Mouse (Mus musculus) adrenal gland, postnatal 36 days (tissue): ENCODE measurements around the gene Ruvbl1. TPM values are rescaled to one million over a fixed set of nuclear protein-coding genes. Genes with fewer than 3 reads are reported as not detected.

Experiments
- DNase-seq, 2 experiments: peaks; one replicate each; pipeline ENCODE4 v3.0.0; 2021; ENCODE audit warnings: mixed read lengths in 1 of 2
- long read RNA-seq, 2 experiments: library from polyadenylated mRNA; stranded (forward); transcript quantifications; one replicate each; pipeline ENCODE4 v2.0.0; 2021; ENCODE audit warnings: borderline sequencing depth in 2 of 2
- total RNA-seq, 2 experiments: library from RNA; stranded (reverse); gene quantifications; 2 replicates each; pipeline ENCODE4 v1.2.3; 2021

The Ruvbl1 gene
- total RNA-seq = 10 to 100 TPM; 32.4 to 35.2 TPM
- long read RNA-seq, experiment 1, transcript Ruvbl1-201 (11 exons, 1,675 nt) = major isoform, 80 of 92 reads
- long read RNA-seq, experiment 1, partial matches to known transcripts = 12 of 92 reads
- long read RNA-seq, experiment 1, other reads (novel, unspliced or antisense) = 0 of 92 reads
- long read RNA-seq, experiment 2, transcript Ruvbl1-201 (11 exons, 1,675 nt) = major isoform, 20 of 22 reads
- long read RNA-seq, experiment 2, partial matches to known transcripts = 2 of 22 reads
- long read RNA-seq, experiment 2, other reads (novel, unspliced or antisense) = 0 of 22 reads

- DNase-seq = peak; percentile 92
Observed at GRCm38 (mm10) chr6:88465181-88465920, at the start of gene Ruvbl1. Gene Ruvbl1, plus strand, starts transcription at chr6:88465409.

DNA sequence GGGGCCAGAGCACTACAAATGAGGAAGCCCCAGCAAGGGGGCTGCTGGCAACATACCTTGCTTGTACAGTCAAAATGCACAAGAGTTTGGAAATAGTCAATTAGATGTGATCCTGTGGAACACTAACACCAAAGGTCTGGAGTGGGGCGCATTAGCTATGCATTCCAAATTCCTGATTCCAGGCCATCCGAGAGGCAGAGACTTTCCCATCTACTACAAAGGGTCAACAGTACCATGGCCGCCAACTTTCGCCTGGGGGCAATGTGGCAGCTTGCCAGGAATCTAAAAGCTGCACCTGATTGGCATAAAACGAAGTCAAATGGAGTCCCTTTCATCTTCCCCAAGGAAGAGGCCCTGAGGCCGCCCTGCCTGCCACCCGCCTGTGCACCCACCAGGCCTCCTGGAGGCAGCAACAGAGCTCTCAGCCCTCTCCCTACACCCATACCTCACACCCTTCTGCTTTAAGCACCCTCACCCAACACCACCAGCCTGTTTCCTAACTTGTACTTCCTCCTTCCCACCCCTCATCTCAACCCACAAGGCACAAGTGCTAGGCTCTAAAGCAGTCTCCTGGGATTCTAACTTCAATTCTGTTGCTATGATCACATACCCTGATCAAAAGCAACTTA is 49.0 kb upstream of the Ruvbl1 start:
- DNase-seq = no peak

DNA sequence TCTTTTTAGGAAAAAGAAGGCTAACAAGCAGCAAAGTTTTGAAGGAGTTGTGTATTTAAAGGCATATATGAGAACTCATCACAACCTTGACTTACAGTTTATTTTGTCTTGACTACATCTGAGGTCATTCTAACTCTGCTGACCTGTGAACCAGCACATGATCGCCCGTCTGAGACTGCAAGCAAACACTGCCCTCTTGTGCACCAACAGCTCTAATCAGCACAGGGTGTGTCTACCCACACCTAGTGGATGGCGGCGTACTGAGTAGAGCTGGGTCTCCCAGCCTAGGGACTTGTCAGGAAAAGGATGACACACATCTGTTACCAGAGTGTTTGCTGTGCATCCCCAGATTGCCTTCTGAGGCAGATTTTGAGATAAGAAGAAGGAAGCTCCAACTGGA is 34.0 kb upstream of the Ruvbl1 start:
- DNase-seq = peak; percentile 36 to 42

DNA sequence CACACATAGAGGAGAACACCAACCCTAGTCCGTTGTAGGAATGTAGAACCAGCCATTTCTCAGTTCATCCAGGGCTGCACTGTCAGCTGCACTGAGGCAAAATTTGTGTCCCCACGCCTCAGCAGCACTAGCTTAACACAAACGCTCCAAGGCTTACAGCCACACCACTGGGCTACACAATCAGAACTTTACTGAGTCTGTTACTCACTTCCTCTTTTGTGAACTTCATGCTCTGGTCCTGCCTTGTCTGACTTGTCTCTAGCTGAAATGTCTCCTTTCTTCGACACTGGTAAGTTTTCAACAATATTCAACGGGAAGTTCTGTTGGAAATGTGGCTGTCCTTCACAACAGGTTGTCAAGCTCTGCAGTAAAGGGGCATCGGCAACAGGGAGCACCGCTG is 29.6 kb upstream of the Ruvbl1 start:
- DNase-seq = no peak

DNA sequence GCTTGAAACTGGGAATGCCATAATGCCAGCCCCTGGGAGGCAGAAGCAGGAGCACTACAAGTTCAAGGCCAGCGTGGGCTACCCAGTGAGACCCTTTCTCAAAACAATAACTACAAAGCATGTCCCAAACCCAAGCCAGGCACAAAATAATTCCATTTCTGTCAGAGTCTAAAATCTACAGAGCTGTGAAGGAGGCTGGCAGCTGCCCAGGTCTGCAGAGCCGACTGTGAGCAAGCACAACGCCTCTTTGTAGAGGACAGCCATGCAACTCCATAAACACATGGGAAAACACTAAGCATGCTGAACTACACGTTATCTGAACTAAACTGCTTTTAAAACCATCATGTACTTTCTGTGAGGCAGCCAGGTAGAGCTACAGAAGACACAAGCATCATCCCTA is 26.2 kb upstream of the Ruvbl1 start:
- no peak for DNase-seq

DNA sequence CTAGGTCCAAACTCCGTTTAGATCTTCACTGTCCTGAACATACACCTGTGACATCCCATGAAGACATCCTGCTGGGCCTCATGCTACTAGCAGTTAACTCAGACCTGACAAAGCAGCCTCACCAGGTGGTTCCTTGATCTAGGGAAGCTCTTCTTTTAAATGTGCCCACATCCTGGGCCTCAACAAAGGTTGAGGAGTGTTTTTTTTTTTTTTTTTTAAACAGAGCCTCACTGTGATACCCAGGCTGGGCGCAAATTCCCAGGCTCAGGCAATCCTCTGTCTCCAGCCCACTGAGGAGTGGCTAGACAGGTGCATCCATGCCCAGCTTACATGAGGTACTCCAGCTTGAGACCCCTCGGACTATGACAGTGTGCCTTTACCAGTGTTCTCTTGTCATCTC is 22.7 kb upstream of the Ruvbl1 start:
- no peak for DNase-seq

GRCm38 (mm10) chr6:88443446-88443845 is 21.8 kb upstream of the Ruvbl1 start:
- no peak for DNase-seq

DNA sequence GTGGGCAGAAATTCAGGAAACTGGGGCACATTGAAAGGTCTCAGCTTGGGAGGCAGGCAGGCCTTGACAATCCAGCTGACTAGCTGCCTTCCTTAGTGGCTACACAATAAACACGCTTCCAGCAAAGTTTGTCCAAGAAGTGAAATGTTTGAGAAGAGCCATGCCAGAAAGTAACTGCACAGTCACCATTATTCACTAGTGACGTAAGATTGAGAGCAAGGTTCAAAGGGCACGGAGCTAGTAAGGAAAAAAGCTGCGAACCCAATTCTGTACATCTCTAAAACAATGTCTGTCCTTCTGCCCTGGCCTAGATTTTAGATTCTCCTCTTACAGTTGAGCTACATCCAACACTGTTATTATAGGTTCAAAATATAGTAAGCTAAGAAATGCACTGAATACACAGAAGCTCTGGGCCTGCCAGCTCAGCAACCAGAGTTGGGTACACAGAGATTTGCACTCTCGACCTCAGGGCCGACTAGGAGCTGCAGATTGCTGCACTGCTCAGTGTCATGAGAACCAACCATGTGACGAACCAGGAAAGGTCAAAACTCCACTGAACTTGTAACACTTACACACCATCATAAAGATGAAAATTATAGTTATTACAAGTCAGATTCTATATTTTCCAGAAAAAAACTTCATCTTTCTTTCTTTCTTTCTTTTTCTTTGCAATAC is 21.0 kb upstream of the Ruvbl1 start:
- DNase-seq = no peak

DNA sequence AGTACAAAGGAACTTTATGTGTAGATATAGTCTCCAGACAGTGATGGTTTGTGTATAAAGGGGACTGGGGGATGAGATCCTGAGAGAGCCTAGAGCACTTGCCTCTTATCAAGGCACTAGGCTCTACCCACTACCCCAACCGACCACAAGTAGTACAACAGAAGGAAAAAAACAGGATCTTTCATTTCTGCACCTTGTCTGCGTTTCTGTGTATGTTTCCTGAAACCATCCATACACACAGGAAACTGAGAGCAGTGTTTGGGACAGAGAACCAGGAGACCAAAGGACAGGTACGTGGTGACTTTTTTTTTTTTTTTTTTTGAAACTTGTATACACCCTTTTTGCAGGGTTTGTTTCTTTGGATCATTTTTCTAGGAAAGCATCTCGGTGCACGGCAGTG is 19.5 kb upstream of the Ruvbl1 start:
- DNase-seq = no peak

GRCm38 (mm10) chr6:88446063-88447002 is 18.9 kb upstream of the Ruvbl1 start, which contains the start of gene Eefsec:
Gene Eefsec, minus strand, starts transcription at chr6:88446539.
- peak; percentile 87 to 91 for DNase-seq

- DNase-seq = no peak
Observed at GRCm38 (mm10) chr6:88447454-88447853, 17.8 kb upstream of the Ruvbl1 start.

GRCm38 (mm10) chr6:88454545-88454944 is 10.7 kb upstream of the Ruvbl1 start:
- DNase-seq = no peak

DNA sequence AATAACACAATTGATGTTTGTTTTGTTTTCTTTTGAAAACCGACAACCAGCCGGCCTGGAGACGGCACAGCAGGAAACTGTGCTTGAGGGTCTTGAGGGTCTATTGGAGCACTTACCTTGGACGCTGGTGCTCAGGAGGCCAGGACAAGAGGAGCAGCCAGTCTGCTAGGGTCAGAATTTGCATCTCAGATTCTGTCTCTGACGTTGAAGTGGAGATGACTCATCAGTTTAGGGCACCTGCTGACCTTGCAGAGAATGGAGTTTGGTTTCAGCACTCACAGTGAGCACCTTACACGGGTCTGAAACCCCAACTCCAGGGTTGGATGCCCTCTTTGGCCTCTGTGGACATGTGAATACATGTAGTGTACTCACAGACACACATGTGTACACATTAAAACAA is 4.7 kb downstream of the Ruvbl1 start:
- no peak for DNase-seq

DNA sequence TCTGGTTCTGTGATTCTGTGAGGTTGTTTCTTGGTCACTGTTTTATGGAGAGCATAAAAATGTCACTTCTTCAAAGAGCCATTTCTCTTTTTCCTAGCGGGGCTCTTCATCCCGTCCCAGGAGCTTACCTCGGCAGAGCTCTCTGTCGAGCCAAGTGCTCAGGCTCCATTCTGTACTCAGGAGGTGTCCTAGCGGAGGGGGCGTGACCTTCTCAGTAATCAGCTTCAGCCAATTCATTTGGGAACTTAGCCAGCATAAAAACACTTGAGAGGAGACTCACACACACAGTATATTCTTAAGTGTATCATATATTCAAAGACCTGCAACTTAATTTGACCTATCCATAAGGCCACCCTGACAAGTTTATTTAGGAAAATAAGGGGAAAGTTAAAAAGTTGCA is 15.2 kb downstream of the Ruvbl1 start:
- DNase-seq = no peak

GRCm38 (mm10) chr6:88483111-88483510 is 17.9 kb downstream of the Ruvbl1 start:
- DNase-seq = peak; percentile 29 to 48

GRCm38 (mm10) chr6:88483913-88484312 is 18.7 kb downstream of the Ruvbl1 start:
- DNase-seq = no peak

GRCm38 (mm10) chr6:88485378-88485777 is 20.2 kb downstream of the Ruvbl1 start:
- peak; percentile 47 to 49 for DNase-seq

GRCm38 (mm10) chr6:88486893-88487292 is 21.7 kb downstream of the Ruvbl1 start:
- peak; percentile 57 to 77 for DNase-seq

DNA sequence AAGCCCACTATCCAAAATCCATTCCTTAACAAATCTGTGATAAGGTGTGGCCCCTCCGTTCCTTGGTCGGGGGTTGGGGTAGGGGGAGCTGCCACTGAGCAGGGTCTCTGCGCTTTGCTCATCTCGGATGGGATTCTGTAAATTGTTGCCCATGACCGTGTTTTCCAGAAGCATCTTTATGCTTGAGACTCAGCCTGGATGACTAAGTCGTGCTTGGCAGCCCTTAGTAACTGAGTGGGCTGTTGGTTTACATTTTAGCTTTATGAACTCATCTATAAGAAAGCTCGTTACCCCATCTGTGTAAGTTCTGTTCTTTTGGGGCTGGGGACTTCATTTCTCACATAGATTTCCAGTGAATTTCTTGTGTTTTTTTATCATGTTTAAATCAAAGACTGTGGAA is 23.8 kb downstream of the Ruvbl1 start:
- DNase-seq = no peak

- DNase-seq = no peak
Observed at GRCm38 (mm10) chr6:88489834-88490233, 24.6 kb downstream of the Ruvbl1 start.

GRCm38 (mm10) chr6:88490629-88491354 is 25.6 kb downstream of the Ruvbl1 start:
- no peak for DNase-seq
